Mouse (Mus musculus) gastrocnemius, adult 2 months (tissue): ENCODE results near the gene Ulk4. TPM values are rescaled to one million over a fixed set of nuclear protein-coding genes. Genes with fewer than 3 reads are reported as not detected.

Experiments used
- DNase-seq: peaks from one replicate; pipeline ENCODE4 v3.0.0; 2022
- H3K27ac ChIP-seq: fragments of 200-600 bp; 2 replicates; pipeline ENCODE4 v1.8.1; 2022; ENCODE audit warnings: mild to moderate bottlenecking
- H3K4me3 ChIP-seq: fragments of 200-600 bp; 2 replicates; pipeline ENCODE4 v1.8.1; 2022; ENCODE audit warnings: mild to moderate bottlenecking, moderate library complexity
- CTCF ChIP-seq: fragments of 200-600 bp; IDR thresholded peaks from 2 replicates; pipeline ENCODE4 v1.8.1; 2022; ENCODE audit warnings: antibody characterized with exemption, mild to moderate bottlenecking, moderate library complexity
- intact Hi-C: fragments of 180-260 bp; cut with DNase I; formaldehyde crosslinking; loops from one replicate; pipeline ENCODE4 v1.15.1; 2025
- total RNA-seq, 2 experiments: library from RNA; stranded (reverse); gene quantifications; 2 replicates each; pipeline ENCODE4 v1.2.3; 2021

The Ulk4 gene
- total RNA-seq, 2 experiments from 2014 or later, result 0.11 to 0.36 TPM

DNA sequence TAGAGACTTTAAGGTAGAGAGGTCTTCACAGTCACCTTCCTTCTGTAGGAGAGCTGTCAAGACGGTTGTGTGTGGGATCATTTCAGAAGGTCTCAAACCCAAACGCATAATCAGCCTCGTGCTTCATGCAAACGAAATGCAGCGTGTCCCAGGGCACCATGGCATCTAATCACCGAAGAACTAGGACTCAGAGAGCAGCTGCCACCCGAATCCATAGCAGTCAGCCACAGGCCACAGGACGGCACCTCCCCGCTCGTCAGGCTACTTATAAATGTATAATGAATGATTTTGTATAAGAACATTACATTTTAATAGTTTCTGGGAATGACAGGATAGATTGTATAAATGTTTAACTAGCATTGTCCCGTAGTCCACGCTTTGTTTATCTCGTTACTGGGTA lies 257.1 kb downstream of the Ulk4 start:
- Histone ChIP-seq H3K27ac (no peak overlapping the region), H3K4me3 (no peak overlapping the region)
- TF ChIP-seq CTCF, result no peak
- DNase-seq, result no peak
- intact Hi-C loops, result no loop called here

DNA sequence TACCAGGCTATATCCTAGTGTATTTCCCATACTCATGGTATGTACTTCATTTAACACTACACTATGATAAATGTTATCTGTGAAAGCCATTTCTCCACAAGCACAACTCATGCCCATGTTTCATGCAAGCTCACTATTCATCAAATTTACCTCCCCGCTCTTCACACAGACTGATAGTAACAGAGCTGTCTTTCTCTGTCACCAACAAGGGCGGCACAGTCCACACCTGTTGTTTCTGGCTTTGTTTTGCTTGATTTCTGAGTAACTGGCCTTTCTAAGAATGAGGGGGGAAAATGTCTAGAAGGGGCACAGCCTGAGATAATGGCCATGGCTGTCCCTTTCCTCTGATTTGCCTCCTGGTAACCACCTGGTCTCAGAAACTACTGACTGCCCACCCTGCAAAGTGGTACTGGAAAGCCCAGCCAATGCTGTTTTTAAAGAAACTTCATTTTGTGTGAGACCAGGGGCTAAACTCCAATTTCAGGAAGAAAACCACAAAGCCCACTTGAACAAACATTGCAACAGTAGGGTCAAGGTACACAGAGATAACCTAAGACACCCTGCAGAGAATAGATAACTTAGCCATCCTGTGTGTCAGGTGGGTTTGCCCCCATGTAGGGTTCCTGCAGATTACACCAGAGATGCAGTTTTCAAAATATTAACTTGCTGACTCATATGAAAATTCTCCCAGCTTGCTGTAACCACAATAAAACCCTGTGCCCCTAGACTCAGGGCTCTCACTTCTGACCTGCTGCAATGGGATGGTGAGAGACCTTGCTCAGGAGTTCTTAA lies 258.3 kb downstream of the Ulk4 start:
- Histone ChIP-seq H3K27ac (no peak overlapping the region), H3K4me3 (no peak overlapping the region)
- TF ChIP-seq CTCF, result no peak
- intact Hi-C loops, result no loop called here
- DNase-seq, result no peak

DNA sequence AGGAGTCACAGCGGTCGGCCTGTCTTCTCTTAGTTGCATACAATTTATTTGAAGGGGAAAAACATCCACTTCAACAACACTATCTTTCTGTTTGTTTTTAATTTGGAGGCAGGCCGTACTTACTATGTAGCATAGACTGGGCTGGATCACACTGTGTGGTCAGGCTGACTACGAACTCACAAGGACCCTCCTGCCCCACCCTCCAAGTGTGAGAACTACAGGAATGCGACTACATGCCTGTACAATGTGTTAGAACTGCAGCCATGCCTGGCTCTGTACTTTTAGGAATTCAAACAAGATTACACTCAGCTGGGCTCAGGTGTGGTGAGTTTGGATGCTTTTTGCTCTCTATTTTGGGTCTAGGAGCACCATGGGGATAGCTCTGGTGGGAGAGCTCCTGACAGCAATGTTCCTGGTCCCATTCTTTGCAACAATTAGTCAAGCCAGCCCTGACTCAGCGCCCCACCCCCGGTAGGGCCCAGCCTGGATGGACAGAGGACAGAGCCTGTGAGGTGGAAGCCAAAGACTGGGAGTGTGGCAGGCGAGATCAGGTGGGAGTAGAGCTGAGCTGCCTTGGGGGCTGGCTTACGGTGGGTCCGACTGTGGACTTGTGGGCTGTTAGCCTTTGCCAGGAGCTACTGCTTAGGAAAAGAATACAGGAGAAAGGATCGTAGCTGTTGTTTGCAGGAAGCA lies 261.0 kb downstream of the Ulk4 start:
- no peak for DNase-seq
- TF ChIP-seq CTCF, result no peak
- Histone ChIP-seq H3K4me3 (no peak overlapping the region), H3K27ac (no peak overlapping the region)
- intact Hi-C loops, result no loop called here

DNA sequence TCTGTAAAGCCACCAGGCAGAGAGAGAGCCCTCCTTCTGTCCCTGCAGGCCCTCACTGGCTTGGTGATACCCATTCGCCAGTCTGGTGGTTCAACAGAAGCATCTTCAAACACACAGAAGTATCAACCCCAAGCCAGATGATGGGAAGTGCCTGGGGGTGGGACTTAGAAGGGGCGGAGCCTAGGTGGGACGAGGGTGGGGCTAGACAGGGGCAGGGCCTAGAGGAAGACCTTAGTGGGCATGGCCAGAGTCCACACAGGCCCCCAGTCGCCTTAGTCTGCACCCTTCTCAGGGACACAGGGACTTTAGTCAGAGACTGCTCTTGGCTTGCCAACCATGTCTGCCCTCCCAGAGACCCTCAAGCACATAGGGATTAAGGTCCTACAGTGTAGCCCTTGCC lies 265.5 kb downstream of the Ulk4 start:
- intact Hi-C loops, result no loop called here
- Histone ChIP-seq H3K27ac (no peak overlapping the region), H3K4me3 (no peak overlapping the region)
- no peak for DNase-seq
- TF ChIP-seq CTCF, result no peak

DNA sequence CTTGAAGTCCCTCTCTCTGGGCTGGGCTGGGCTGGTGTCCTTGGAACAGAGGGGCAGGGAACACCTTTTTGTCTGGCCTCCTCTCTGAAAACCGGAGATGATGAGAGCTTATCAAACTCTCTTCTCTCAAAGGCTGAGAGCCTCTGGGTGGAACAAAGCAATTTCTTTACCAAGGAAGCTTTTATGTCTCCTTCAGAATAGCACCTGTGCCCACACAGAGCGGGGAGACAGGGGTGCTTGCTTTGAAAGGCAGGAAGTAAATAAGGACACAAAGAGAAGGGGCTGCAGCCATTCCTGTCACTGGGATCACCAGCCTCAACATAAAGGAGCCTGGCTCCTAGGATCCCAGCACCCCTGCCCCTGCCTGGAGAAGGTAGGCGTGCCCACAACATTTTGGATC lies 266.5 kb downstream of the Ulk4 start:
- no peak overlapping the region for H3K27ac ChIP-seq

DNA sequence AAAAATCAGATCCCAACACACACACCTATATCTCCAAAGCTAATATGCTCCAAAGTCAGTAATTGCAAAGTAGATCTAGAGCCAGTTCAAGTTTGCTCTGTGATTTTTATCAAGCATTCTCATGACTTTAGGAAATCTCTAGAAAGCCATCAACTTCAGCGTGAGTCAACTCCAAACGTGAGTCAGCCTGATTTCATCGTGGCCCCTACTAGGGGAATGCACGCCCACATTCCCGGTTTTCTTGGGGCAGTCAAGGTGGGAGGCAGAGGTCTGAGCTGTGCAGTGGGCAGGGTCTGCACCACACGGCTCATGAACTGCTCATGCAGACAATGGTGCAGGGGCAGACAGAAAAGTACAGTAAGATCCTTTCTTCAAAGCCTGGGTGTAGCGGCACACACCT lies 271.0 kb downstream of the Ulk4 start:
- Histone ChIP-seq H3K4me3 (no peak overlapping the region), H3K27ac (no peak overlapping the region)
- no peak for DNase-seq
- no peak for TF ChIP-seq CTCF
- intact Hi-C loops, result no loop called here

More for the DNA sequence above, 266.5 kb downstream of the Ulk4 start:
- TF ChIP-seq CTCF, result no peak
- intact Hi-C loops, result no loop called here
- no peak for DNase-seq
- H3K4me3 ChIP-seq, result no peak overlapping the region

DNA sequence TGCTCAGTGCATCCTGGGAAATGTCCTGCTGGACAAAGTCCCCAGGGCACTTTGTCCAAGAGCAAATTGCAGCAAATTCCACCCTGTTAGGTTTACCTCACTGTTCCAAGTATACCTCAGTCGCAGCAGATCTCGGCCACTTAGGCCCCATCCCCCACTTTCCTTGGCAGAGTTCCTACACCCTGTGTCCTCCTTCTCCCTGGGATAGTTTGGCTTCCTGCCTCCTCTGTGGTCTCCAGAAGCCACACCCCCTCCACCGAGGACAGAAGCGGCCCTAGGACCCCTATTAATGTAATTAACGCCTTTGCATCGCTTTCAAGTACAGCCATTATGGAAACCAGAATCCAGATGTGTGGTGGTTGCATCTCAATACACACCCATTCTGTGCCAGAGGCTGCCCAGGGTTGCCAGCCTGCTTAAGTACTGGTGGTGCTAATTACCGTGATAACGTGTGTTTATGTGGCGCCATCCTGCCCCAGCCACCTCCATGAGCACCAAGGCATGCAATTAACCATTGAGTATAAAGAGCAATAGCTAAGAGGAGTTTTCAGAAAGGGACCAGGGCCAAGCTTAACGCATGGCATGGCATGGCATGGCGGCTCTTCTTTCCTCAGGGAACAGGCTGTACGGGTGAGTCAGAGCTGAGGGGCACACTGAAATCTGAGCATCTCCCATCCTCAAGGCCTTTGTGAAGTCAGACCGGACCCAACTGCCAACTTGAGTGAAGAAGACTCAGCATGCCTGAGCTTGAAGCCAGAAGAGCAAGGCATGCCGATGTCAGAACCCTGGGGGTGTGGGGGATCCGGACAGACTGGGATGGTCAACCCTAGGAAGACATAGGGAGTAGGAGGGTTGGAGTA lies 275.1 kb downstream of the Ulk4 start:
- intact Hi-C loops, result no loop called here
- TF ChIP-seq CTCF, result no peak
- no peak for DNase-seq
- no peak overlapping the region for H3K27ac ChIP-seq
- no peak overlapping the region for H3K4me3 ChIP-seq

DNA sequence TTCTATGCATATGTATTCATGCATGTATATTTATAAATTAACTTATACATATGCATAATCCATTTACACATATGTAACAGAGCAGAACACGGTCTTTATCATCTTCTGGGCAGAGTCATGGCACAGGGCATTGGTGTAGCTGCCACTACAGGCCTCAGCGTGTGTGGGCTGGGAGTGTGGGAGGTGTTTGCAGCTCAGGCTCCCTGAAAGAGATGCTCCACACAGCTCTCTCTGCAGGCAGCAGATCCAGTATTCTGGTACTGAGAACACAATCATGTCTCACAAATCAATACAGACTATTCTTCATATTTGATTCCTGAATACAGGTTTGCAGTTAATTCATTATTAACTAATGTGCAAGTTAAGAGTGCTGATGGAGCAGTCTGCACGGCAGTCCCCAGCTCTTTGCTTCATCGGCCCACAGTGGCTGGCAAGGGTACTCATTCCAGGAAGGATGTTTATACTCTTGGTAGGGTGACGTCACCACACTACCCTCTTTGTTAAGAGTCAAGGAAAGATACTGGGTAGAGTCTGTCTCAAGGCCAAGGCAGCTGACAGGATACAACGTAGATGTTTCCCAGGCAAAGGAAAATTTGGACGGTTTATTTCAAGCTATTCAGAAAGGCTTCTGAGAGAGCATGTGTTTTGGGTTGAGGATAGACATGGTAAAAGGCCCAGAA lies 276.2 kb downstream of the Ulk4 start:
- TF ChIP-seq CTCF, result no peak
- Histone ChIP-seq H3K27ac (no peak overlapping the region), H3K4me3 (no peak overlapping the region)
- DNase-seq, result no peak
- intact Hi-C loops, result no loop called here

DNA sequence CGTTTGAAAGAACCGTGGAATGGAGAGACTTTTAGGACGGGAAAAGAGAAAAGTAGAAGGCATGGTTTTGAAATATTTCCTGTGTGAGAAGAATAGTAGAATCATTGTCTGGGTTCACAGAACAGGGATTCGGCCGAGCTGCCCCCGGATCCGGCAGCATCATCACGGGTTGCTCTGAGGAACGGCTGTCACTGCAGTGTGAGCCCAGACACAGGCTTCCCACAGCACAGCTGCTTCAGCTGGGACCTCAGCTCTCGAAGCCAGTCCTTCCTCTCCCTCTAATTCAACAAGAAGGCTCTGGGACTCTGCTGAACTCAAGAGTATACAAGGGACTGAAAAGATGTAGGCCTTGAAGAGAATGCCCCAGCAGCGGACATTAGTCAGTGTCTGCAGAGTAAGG lies 278.3 kb downstream of the Ulk4 start:
- H3K4me3 ChIP-seq, result no peak overlapping the region
- intact Hi-C loops, result no loop called here
- TF ChIP-seq CTCF, result no peak
- DNase-seq, result no peak
- H3K27ac ChIP-seq, result no peak overlapping the region

DNA sequence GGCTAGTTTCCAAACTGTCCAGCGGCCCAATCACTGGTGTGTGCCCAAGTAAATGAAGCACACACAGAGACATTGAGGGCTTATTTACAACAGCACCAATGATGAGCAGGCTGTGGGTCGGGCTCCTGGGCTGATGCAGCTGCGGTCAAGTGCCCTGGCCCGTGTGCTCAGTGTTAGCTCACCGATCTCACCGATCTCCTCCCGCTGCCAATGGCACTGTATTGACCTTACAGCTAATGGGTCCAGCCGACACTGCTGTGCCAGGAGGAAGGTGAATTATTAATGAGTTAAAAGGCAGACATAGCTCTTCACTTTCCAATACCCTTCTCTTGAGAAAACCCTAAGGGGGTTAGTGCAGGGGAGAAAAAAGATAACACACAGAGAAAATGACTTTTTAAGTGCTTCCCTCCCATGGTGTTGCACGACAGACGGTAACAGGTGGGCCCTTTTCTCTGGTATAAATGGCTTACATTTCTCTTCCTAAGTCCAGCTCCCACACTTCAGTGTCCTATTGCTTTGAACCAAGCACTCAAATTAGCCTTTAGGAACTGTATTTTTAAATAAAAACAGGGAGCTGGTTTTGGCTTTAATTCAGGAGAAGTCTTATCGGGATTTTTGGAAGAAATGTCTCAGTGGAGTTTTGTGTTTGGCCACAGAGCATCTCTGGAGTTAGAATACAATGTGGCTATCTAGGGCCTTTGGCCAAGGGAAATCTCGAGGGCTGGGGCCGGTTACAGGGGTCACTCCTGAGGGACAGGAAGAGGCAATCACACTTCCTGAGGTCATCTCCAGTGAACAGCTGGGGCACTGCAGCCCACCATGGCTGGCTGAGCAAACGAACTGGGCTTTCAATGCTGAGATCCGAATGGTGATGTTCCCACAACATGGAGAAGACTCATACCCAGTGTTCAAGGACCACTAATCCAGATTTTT lies 282.5 kb downstream of the Ulk4 start:
- Histone ChIP-seq H3K4me3 (no peak overlapping the region), H3K27ac (no peak overlapping the region)
- intact Hi-C loops, result no loop called here
- no peak for DNase-seq
- TF ChIP-seq CTCF, result no peak

DNA sequence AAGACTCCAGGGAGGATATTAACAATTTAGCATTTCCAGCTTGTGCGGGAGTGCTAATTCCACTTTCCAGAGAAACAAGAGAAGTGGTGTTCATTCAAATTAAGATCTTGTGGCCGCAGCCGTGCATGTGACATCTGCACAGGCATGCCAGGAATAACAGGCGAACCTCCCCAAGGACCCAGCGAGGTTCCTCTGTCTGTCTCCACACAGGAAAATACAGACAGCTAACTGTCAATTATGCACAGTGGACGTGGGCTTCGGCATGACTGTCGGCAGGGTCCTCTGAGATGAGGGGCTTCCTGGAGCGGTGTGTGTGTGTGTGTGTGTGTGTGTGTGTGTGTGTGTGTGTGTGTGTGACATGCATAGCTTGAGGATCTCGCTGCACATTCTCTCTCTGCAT lies 284.0 kb downstream of the Ulk4 start:
- TF ChIP-seq CTCF, result no peak
- H3K27ac ChIP-seq, result no peak overlapping the region
- DNase-seq, result no peak
- no peak overlapping the region for H3K4me3 ChIP-seq
- intact Hi-C loops, result no loop called here
